Mouse (Mus musculus): ENCODE results near the gene Bglap2. TPM values are rescaled to one million over a fixed set of nuclear protein-coding genes. Genes with fewer than 3 reads are reported as not detected.

The Bglap2 gene
- polyA plus RNA-seq, 1 experiment from 2014 or later, result not detected

- Histone ChIP-seq H3K27me3 (peaks cover 23% of the 10 kb centered on the region), H3K36me3 (peaks cover 36% of the 10 kb centered on the region), H3K9ac (no peak overlapping the region), H3K9me3 (replicated peaks) (no peaks in the 10 kb centered on the region), H3K27ac (peak overlapping the region; percentile 20; the same call in 1 of the 2 replicates), H3K4me2 (no peak overlapping the region), H3K4me3 (no peak overlapping the region), H3K4me1 (replicated peaks) (peaks cover 52% of the 10 kb centered on the region)
- WGBS, result 35% methylated on average over 4 of the region's 4 CpGs
- ATAC-seq (replicated peaks; ENCODE audit: insufficient number of reproducible peaks, insufficient read depth, low FRiP score, low read depth), result no peak
Observed at GRCm38 (mm10) chr3:88363700-88364099, 14.8 kb downstream of the Bglap2 start.

- H3K9me3 ChIP-seq (replicated peaks), result no peaks in the 10 kb centered on the region
- H3K27me3 ChIP-seq, result peaks cover 23% of the 10 kb centered on the region
- no peak; the same call in 1 of the 2 replicates for ATAC-seq (replicated peaks; ENCODE audit: insufficient number of reproducible peaks, insufficient read depth, low FRiP score, low read depth)
- no peak overlapping the region for H3K9ac ChIP-seq
- WGBS, result 89% methylated on average over 2 of the region's 2 CpGs
- peaks cover 49% of the 10 kb centered on the region for H3K4me1 ChIP-seq (replicated peaks)
- no peak overlapping the region for H3K27ac ChIP-seq
- no peak overlapping the region for H3K4me3 ChIP-seq
- H3K36me3 ChIP-seq, result peaks cover 55% of the 10 kb centered on the region
- no peak overlapping the region for H3K4me2 ChIP-seq
Observed at GRCm38 (mm10) chr3:88361612-88362313, 16.7 kb downstream of the Bglap2 start.

- no peaks in the 10 kb centered on the region for H3K9me3 ChIP-seq (replicated peaks)
- no peak overlapping the region for H3K4me2 ChIP-seq
- no peak for ATAC-seq (replicated peaks; ENCODE audit: insufficient number of reproducible peaks, insufficient read depth, low FRiP score, low read depth)
- H3K4me3 ChIP-seq, result no peak overlapping the region
- H3K27me3 ChIP-seq, result peaks cover 19% of the 10 kb centered on the region
- no peak overlapping the region for H3K9ac ChIP-seq
- H3K4me1 ChIP-seq (replicated peaks), result peaks cover 49% of the 10 kb centered on the region
- 69% methylated on average over 6 of the region's 6 CpGs for WGBS
- H3K36me3 ChIP-seq, result peaks cover 62% of the 10 kb centered on the region
- 0 out of 2 replicates have a peak overlapping the region, but pooled peaks have one; percentile 56 for H3K27ac ChIP-seq
Observed at GRCm38 (mm10) chr3:88361096-88361495, 17.4 kb downstream of the Bglap2 start.

- Histone ChIP-seq H3K4me3 (no peak overlapping the region), H3K36me3 (peaks cover 73% of the 10 kb centered on the region), H3K9me3 (replicated peaks) (no peaks in the 10 kb centered on the region), H3K27ac (peak overlapping the region; percentile 56), H3K9ac (peak overlapping the region; percentile 28; the same call in 1 of the 2 replicates), H3K4me1 (replicated peaks) (peaks cover 47% of the 10 kb centered on the region), H3K27me3 (peaks cover 8% of the 10 kb centered on the region), H3K4me2 (no peak overlapping the region)
- ATAC-seq (replicated peaks; ENCODE audit: insufficient number of reproducible peaks, insufficient read depth, low FRiP score, low read depth), result no peak
- WGBS, result 68% methylated on average over 3 of the region's 3 CpGs
Observed at GRCm38 (mm10) chr3:88359989-88360388, 18.5 kb downstream of the Bglap2 start.

GRCm38 (mm10) chr3:88359584-88359983, 18.9 kb downstream of the Bglap2 start:
- peaks cover 77% of the 10 kb centered on the region for H3K36me3 ChIP-seq
- no peak overlapping the region for H3K4me3 ChIP-seq
- no peaks in the 10 kb centered on the region for H3K9me3 ChIP-seq (replicated peaks)
- H3K9ac ChIP-seq, result peak overlapping the region; percentile 14; the same call in 1 of the 2 replicates
- no peak for ATAC-seq (replicated peaks; ENCODE audit: insufficient number of reproducible peaks, insufficient read depth, low FRiP score, low read depth)
- peak overlapping the region; percentile 56 for H3K27ac ChIP-seq
- 46% methylated on average over 5 of the region's 5 CpGs for WGBS
- peaks cover 43% of the 10 kb centered on the region for H3K4me1 ChIP-seq (replicated peaks)
- no peak overlapping the region for H3K4me2 ChIP-seq
- H3K27me3 ChIP-seq, result peaks cover 3% of the 10 kb centered on the region

- H3K36me3 ChIP-seq, result peaks cover 100% of the 10 kb centered on the region
- H3K4me2 ChIP-seq, result no peak overlapping the region
- ATAC-seq (replicated peaks; ENCODE audit: insufficient number of reproducible peaks, insufficient read depth, low FRiP score, low read depth), result no peak
- H3K9me3 ChIP-seq (replicated peaks), result no peaks in the 10 kb centered on the region
- H3K27me3 ChIP-seq, result no peaks in the 10 kb centered on the region
- H3K9ac ChIP-seq, result no peak overlapping the region
- H3K4me1 ChIP-seq (replicated peaks), result peaks cover 10% of the 10 kb centered on the region; the same call in 1 of the 2 replicates
- 89% methylated on average over 8 of the region's 8 CpGs for WGBS
- H3K27ac ChIP-seq, result no peak overlapping the region
- H3K4me3 ChIP-seq, result no peak overlapping the region
Observed at GRCm38 (mm10) chr3:88354396-88355165, 23.9 kb downstream of the Bglap2 start.

DNA sequence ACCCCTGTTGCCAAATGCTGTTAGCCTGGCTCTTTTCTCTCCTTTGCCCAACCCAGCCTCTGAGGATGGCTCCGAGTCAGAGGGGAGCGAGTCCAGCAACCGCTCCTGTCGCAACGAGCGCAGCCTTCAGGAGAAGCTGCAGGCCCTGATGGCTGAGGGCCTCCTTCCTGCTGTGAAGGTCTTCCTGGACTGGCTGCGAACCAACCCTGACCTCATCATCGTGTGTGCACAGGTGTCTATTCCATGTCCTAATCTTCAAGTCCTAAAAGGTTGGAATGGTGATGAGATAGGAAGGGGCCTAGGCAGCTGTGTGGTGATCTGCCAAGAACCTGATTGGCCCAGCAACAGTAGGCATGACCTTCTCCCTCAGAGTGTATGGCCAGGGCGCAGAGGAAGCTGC, 25.6 kb downstream of the Bglap2 start:
- WGBS, result 86% methylated on average over 9 of the region's 9 CpGs

DNA sequence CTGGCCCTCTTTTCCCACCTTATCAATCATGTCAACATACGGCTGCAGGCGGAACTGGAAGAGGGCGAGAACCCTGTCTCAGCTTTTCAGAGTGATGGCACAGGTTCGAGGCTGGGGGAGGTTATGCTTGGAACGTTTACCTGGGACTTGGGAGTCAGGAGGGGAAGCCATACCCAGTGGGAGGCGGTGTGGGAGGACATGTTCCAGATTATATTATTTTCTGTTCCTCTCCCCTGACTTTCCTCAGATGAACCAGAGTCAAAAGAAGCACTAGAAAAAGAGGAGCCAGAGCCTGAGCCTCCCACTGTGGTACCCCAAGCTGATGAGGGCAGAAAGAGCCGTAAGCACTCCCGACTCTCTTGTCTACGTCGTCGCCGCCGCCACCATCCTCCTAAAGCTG, 27.8 kb downstream of the Bglap2 start:
- ATAC-seq (replicated peaks; ENCODE audit: insufficient number of reproducible peaks, insufficient read depth, low FRiP score, low read depth), result no peak
- no peak overlapping the region for H3K27ac ChIP-seq
- H3K4me1 ChIP-seq (replicated peaks), result no peaks in the 10 kb centered on the region
- H3K36me3 ChIP-seq, result peaks cover 99% of the 10 kb centered on the region
- H3K9me3 ChIP-seq (replicated peaks), result no peaks in the 10 kb centered on the region
- no peak overlapping the region for H3K4me3 ChIP-seq
- H3K27me3 ChIP-seq, result no peaks in the 10 kb centered on the region
- 71% methylated on average over 13 of the region's 13 CpGs for WGBS
- no peak overlapping the region for H3K9ac ChIP-seq
- H3K4me2 ChIP-seq, result no peak overlapping the region

More for the DNA sequence above, 25.6 kb downstream of the Bglap2 start:
- H3K27me3 ChIP-seq, result no peaks in the 10 kb centered on the region
- no peak overlapping the region for H3K27ac ChIP-seq
- no peak overlapping the region for H3K4me2 ChIP-seq
- ATAC-seq (replicated peaks; ENCODE audit: insufficient number of reproducible peaks, insufficient read depth, low FRiP score, low read depth), result no peak
- no peak overlapping the region for H3K4me3 ChIP-seq
- H3K4me1 ChIP-seq (replicated peaks), result no peaks in the 10 kb centered on the region
- H3K36me3 ChIP-seq, result peaks cover 99% of the 10 kb centered on the region
- H3K9me3 ChIP-seq (replicated peaks), result no peaks in the 10 kb centered on the region
- H3K9ac ChIP-seq, result no peak overlapping the region

DNA sequence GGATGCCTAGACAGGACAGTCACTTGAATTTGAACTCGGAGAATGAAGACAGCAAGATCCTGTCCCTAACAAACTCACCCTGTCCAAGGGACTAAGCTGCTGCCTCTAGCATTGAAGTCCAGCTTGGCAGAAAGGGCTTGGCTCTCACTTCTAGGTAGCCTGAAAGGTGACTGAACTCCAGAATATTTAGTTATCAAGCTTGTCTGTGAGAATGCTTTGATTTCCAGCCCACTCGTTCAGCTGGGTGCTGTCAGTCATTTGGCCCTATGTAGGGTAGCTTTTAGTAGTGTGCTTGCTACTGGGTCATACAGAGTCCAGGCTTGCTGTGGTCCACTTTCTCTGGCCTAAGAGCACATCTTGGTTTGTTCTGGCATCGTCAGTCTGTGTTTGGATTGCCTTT, 39.5 kb downstream of the Bglap2 start:
- Histone ChIP-seq H3K36me3 (peaks cover 27% of the 10 kb centered on the region), H3K9ac (no peak overlapping the region), H3K27ac (no peak overlapping the region), H3K4me1 (replicated peaks) (peaks cover 35% of the 10 kb centered on the region), H3K4me2 (no peak overlapping the region), H3K9me3 (replicated peaks) (no peaks in the 10 kb centered on the region), H3K27me3 (no peaks in the 10 kb centered on the region), H3K4me3 (no peak overlapping the region)
- no peak for ATAC-seq (replicated peaks; ENCODE audit: insufficient number of reproducible peaks, insufficient read depth, low FRiP score, low read depth)
- WGBS, result 60% methylated on average over 3 of the region's 3 CpGs

GRCm38 (mm10) chr3:88338316-88338715, 40.2 kb downstream of the Bglap2 start:
- no peaks in the 10 kb centered on the region for H3K27me3 ChIP-seq
- no peak overlapping the region for H3K27ac ChIP-seq
- H3K4me2 ChIP-seq, result no peak overlapping the region
- ATAC-seq (replicated peaks; ENCODE audit: insufficient number of reproducible peaks, insufficient read depth, low FRiP score, low read depth), result no peak
- no peak overlapping the region for H3K9ac ChIP-seq
- peaks cover 35% of the 10 kb centered on the region for H3K4me1 ChIP-seq (replicated peaks)
- 76% methylated on average over 7 of the region's 7 CpGs for WGBS
- no peak overlapping the region for H3K4me3 ChIP-seq
- peaks cover 20% of the 10 kb centered on the region for H3K36me3 ChIP-seq
- no peaks in the 10 kb centered on the region for H3K9me3 ChIP-seq (replicated peaks)

- peak overlapping the region; percentile 96 for H3K4me3 ChIP-seq
- H3K9ac ChIP-seq, result peak overlapping the region; percentile 12; the same call in 1 of the 2 replicates
- 47% methylated on average over 11 of the region's 11 CpGs for WGBS
- H3K27ac ChIP-seq, result peak overlapping the region; percentile 99
- H3K36me3 ChIP-seq, result peaks cover 12% of the 10 kb centered on the region
- ATAC-seq (replicated peaks; ENCODE audit: insufficient number of reproducible peaks, insufficient read depth, low FRiP score, low read depth), result no peak
- H3K27me3 ChIP-seq, result no peaks in the 10 kb centered on the region
- H3K9me3 ChIP-seq (replicated peaks), result no peaks in the 10 kb centered on the region
- H3K4me1 ChIP-seq (replicated peaks), result peaks cover 35% of the 10 kb centered on the region
- peak overlapping the region; percentile 74 for H3K4me2 ChIP-seq
Observed at GRCm38 (mm10) chr3:88337367-88338020, 41.0 kb downstream of the Bglap2 start.
